Mouse (Mus musculus): ENCODE measurements around the gene Cpeb3.

DNA sequence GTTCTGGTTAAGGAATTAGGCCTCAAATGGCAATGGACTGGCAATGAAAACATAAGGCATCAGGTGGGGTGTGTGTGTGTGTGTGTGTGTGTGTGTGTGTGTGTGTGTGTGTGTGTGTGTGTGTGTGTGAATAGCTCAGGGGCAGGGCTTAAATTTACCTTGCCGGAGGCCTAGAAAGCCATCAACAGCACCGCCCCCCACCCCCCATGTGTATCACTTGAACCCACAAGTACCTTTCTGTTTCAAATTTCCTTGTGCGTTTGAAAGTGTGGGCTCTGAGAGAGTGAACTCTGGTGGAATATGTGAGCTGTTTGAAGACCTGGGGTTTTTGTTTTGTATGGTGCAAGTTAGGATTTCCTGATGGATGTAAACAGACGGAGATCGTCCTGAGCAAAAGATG is 189.5 kb downstream of the Cpeb3 start:
- no peak for TF ChIP-seq POLR2A (IDR thresholded peaks at IDR 0.05; ENCODE audit: borderline replicate concordance, control insufficient read depth, low read depth, low read length)
- no peak for TF ChIP-seq CTCF (IDR thresholded peaks at IDR 0.05; ENCODE audit: control insufficient read depth, insufficient read depth, low read length)

Measured in bone marrow, adult 2 months (tissue).